Mouse (Mus musculus) gastrocnemius, adult 2 months (tissue): ENCODE data around the gene Slc6a9. TPM values are rescaled to one million over a fixed set of nuclear protein-coding genes. Genes with fewer than 3 reads are reported as not detected.

Source experiments
- DNase-seq: peaks from one replicate; pipeline ENCODE4 v3.0.0; 2022
- H3K27ac ChIP-seq: fragments of 200-600 bp; 2 replicates; pipeline ENCODE4 v1.8.1; 2022; ENCODE audit warnings: mild to moderate bottlenecking
- H3K4me3 ChIP-seq: fragments of 200-600 bp; 2 replicates; pipeline ENCODE4 v1.8.1; 2022; ENCODE audit warnings: mild to moderate bottlenecking, moderate library complexity
- CTCF ChIP-seq: fragments of 200-600 bp; IDR thresholded peaks from 2 replicates; pipeline ENCODE4 v1.8.1; 2022; ENCODE audit warnings: antibody characterized with exemption, mild to moderate bottlenecking, moderate library complexity
- intact Hi-C: fragments of 180-260 bp; cut with DNase I; formaldehyde crosslinking; loops from one replicate; pipeline ENCODE4 v1.15.1; 2025
- total RNA-seq, 2 experiments: library from RNA; stranded (reverse); gene quantifications; 2 replicates each; pipeline ENCODE4 v1.2.3; 2021

Gene Slc6a9
- total RNA-seq, 2 experiments from 2014 or later = 5.0 to 7.0 TPM

DNA sequence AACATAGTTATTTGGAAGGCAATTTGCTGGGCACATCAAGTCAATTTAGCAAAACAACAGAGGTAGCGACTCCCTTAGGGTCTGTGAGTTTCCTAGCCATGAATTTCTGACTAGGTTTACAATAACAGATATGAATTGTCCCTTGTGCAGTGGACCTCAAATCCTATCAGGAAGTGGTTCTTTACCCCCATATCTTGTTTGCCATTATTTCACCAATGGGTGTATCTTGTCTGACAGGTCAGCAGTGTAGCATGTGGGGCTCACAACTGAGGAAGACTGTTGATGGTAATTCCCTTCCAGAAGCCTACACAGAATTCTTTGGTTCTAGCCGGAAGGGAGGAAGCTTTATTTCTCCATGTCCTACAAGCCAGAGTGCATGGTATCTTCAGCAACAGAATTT, 87.1 kb downstream of the Slc6a9 start:
- no peak for TF ChIP-seq CTCF
- no peak for DNase-seq
- no peak overlapping the region for H3K4me3 ChIP-seq
- no peak overlapping the region for H3K27ac ChIP-seq
- intact Hi-C loops = loop anchor here (10.0 kb wide), 1 partner anchor 373 kb away; the partner anchor contains the start of gene Ptprf

DNA sequence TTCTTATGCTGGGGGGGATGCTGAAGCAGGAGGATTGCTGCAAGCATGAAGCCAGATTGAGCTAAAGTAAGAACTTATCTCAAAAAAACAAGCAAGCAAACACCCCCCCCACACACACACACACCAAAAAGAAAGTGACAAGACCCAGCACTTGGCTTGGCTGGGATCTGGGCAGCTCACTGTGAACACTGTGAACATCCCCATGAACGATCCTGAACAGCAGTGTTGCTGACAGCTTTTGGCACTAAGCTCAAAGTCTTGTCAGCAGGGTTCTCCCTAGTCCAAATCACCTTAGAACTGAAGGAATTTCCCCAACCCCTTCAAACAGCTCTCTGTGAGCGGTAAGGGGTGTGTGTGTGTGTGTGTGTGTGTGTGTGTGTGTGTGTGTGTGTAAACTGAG, 89.1 kb downstream of the Slc6a9 start:
- intact Hi-C loops = loop anchor here (10.0 kb wide), 1 partner anchor 371 kb away; the partner anchor contains the start of gene Ptprf
- DNase-seq = no peak
- Histone ChIP-seq H3K4me3 (no peak overlapping the region), H3K27ac (no peak overlapping the region)
- TF ChIP-seq CTCF = no peak

Other genes with a start within 250 kb of the Slc6a9 start
- gene Dmap1, start 152.2 kb upstream of the Slc6a9 start, total RNA-seq = 10 to 100 TPM; 15.1 to 17.5 TPM
- not detected for gene Gm12845, start 110.1 kb upstream of the Slc6a9 start, total RNA-seq
- not detected for gene Klf17, start 68.9 kb upstream of the Slc6a9 start, total RNA-seq
- under 1 TPM in 1 of 2 experiments, not detected in 1; 0.08 TPM for gene Ccdc24, start 38.1 kb downstream of the Slc6a9 start, total RNA-seq
- gene B4galt2, start 49.0 kb downstream of the Slc6a9 start, total RNA-seq = 1 to 10 TPM; 1.4 to 2.2 TPM
- 10 to 100 TPM; 81.4 to 83.9 TPM for gene Atp6v0b, start 52.8 kb downstream of the Slc6a9 start, total RNA-seq
- gene Dph2, start 57.5 kb downstream of the Slc6a9 start, total RNA-seq = 1 to 10 TPM; 2.4 to 3.2 TPM
- gene Ipo13, start 80.5 kb downstream of the Slc6a9 start, total RNA-seq = 100 to 1,000 TPM; 267 to 281 TPM
- under 1 TPM; 0.25 to 0.46 TPM for gene Artn, start 95.3 kb downstream of the Slc6a9 start, total RNA-seq